Mouse (Mus musculus) MEL (cell line): ENCODE results near the gene Ptprn2.

ENCODE experiments used
- CHD1 ChIP-seq: IDR thresholded peaks from 2 replicates; pipeline ENCODE4 v1.6.1; 2012; ENCODE audit warnings: low read depth, mild to moderate bottlenecking, inconsistent platforms, low read length, improper control_type of control experiment
- CTCF ChIP-seq, 3 experiments: IDR thresholded peaks in 2 of 3; conservative IDR thresholded peaks in 1 of 3; 2 replicates each; pipeline ENCODE4 v1.5.1; 2011 to 2012; ENCODE audit warnings: low read length in 3 of 3, low read depth in 2 of 3, mild to moderate bottlenecking in 2 of 3, improper control_type of control experiment in 1 of 3, inconsistent platforms in 1 of 3, mixed read lengths in 1 of 3, moderate library complexity in 1 of 3; ENCODE audit not compliant: control insufficient read depth in 1 of 3, insufficient read depth in 1 of 3, poor library complexity in 1 of 3, severe bottlenecking in 1 of 3
- ELF1 ChIP-seq: IDR thresholded peaks from 2 replicates; pipeline ENCODE4 v1.6.1; 2014; ENCODE audit warnings: low read depth, mild to moderate bottlenecking, inconsistent platforms, low read length, improper control_type of control experiment, moderate library complexity
- EP300 ChIP-seq, 2 experiments: IDR thresholded peaks; 2 replicates each; pipeline ENCODE4 v1.6.1; 2011; ENCODE audit warnings: improper control_type of control experiment in 2 of 2, low read length in 2 of 2, low read depth in 1 of 2, mild to moderate bottlenecking in 1 of 2
- GATA1 ChIP-seq: IDR thresholded peaks from 2 replicates; pipeline ENCODE4 v1.6.1; 2011; ENCODE audit warnings: low read depth, low read length, improper control_type of control experiment
- MAZ ChIP-seq: IDR thresholded peaks from 2 replicates; pipeline ENCODE4 v1.6.1; 2012; ENCODE audit warnings: low read depth, mild to moderate bottlenecking, inconsistent platforms, low read length, improper control_type of control experiment
- MYC ChIP-seq: IDR thresholded peaks from 2 replicates; pipeline ENCODE4 v1.6.1; 2011; ENCODE audit warnings: low read depth, mild to moderate bottlenecking, low read length, improper control_type of control experiment, moderate library complexity
- POLR2A ChIP-seq, 2 experiments: IDR thresholded peaks; 2 replicates each; pipeline ENCODE4 v1.6.1; 2011 to 2012; ENCODE audit warnings: low read length in 2 of 2, mild to moderate bottlenecking in 2 of 2, control low read depth in 1 of 2, improper control_type of control experiment in 1 of 2, low read depth in 1 of 2, moderate library complexity in 1 of 2; ENCODE audit not compliant: control insufficient read depth in 1 of 2, insufficient read depth in 1 of 2, poor library complexity in 1 of 2
- TBP ChIP-seq: IDR thresholded peaks from 2 replicates; pipeline ENCODE4 v1.8.0; 2011; ENCODE audit warnings: low read depth, low read length, improper control_type of control experiment
- TCF12 ChIP-seq: IDR thresholded peaks from 2 replicates; pipeline ENCODE4 v1.6.1; 2014; ENCODE audit warnings: low read depth, mild to moderate bottlenecking, inconsistent platforms, low read length, improper control_type of control experiment, moderate library complexity
- ZMIZ1 ChIP-seq: IDR thresholded peaks from 2 replicates; pipeline ENCODE4 v1.6.1; 2012; ENCODE audit warnings: low read depth, mild to moderate bottlenecking, inconsistent platforms, low read length, improper control_type of control experiment, moderate library complexity

DNA sequence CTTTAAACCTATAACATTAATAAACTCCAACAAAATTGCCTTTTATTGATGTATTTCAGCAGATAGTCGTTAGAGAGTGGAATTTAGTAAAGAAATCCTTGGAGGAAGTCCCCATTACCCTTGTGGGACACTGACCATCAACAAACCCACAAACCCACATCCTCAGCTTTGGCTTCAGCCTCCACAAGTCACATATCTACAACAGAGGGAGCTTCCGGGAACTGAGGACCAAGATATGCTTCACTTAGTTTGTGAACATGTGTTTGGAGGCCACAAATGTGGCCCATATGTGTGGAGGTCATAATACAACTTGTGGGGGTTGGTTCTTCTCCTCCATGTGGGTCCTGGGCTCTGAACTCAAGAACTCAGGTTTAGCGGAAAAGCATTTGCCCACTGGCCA, 143.5 kb downstream of the Ptprn2 start:
- no peak for TF ChIP-seq POLR2A (IDR thresholded peaks at IDR 0.05; ENCODE audit: control insufficient read depth in 1 of 2, insufficient read depth in 1 of 2, low read depth in 1 of 2, low read length in 2 of 2, poor library complexity in 1 of 2)
- no peak for TF ChIP-seq TCF12
- no peak for TF ChIP-seq MAZ
- no peak for TF ChIP-seq MYC
- TF ChIP-seq ZMIZ1, result no peak
- no peak for TF ChIP-seq CTCF (IDR thresholded peaks at IDR 0.05 in 2 of 3, conservative IDR thresholded peaks at IDR 0.05 in 1 of 3; ENCODE audit: control insufficient read depth in 1 of 3, insufficient read depth in 1 of 3, low read depth in 2 of 3, low read length in 3 of 3, poor library complexity in 1 of 3, severe bottlenecking in 1 of 3)
- TF ChIP-seq EP300 (IDR thresholded peaks at IDR 0.05; ENCODE audit: low read depth in 1 of 2, low read length in 2 of 2), result no peak
- no peak for TF ChIP-seq TBP
- no peak for TF ChIP-seq GATA1
- no peak for TF ChIP-seq CHD1
- no peak for TF ChIP-seq ELF1
